Mouse (Mus musculus) right cerebral cortex, adult 18-20 months (tissue): ENCODE results near the gene Cers1.
A peak's percentile ranks its signal among the peaks of the same experiment; 100 is the strongest.

Experiments used
- DNase-seq: peaks from one replicate; pipeline ENCODE4 v3.0.0; 2022; ENCODE audit warnings: mixed read lengths

The Cers1 gene

GRCm38 (mm10) chr8:70315624-70316510 is at the start of gene Cers1:
Gene Cers1, plus strand, starts transcription at chr8:70315775.
- peak; percentile 87 for DNase-seq

DNA sequence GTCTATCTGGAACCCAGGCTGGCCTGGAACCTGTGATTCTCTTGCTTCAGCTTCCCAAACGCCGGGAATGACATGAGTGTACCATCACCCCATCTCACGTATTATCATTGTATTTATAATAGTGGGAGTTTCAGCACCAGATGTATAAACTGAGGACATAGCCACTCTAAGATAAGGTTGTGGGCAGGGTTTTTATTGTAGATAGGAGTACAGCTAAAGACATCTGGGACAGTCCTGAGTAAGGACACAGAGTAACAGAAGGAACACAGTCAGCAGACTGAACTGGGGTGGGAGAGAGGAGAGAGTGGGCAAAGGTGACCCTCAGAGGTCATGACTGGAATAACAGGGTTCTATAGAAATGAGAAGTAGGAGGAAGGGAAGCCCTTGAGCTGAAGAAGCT is 47.9 kb upstream of the Cers1 start:
- no peak for DNase-seq

DNA sequence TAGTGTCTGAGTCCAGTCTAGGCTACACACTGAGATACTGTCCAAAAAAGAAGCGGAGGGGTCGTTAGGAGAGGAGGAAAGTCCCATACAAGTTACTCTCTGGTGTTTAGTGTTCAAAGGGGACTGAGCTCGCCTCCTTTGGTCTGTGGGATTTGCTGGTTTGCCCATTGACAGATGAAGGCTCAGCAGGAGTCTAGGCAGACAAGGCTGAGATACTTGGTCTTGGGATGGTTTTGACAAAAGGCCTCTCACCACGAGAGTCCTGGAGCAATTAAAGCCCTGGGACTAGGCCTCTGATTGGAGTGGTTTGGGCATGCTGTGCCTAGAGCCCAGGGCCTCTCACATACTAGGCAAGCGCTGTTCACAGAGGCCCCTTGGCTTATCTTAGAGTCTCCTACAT is 47.3 kb upstream of the Cers1 start:
- DNase-seq: no peak

DNA sequence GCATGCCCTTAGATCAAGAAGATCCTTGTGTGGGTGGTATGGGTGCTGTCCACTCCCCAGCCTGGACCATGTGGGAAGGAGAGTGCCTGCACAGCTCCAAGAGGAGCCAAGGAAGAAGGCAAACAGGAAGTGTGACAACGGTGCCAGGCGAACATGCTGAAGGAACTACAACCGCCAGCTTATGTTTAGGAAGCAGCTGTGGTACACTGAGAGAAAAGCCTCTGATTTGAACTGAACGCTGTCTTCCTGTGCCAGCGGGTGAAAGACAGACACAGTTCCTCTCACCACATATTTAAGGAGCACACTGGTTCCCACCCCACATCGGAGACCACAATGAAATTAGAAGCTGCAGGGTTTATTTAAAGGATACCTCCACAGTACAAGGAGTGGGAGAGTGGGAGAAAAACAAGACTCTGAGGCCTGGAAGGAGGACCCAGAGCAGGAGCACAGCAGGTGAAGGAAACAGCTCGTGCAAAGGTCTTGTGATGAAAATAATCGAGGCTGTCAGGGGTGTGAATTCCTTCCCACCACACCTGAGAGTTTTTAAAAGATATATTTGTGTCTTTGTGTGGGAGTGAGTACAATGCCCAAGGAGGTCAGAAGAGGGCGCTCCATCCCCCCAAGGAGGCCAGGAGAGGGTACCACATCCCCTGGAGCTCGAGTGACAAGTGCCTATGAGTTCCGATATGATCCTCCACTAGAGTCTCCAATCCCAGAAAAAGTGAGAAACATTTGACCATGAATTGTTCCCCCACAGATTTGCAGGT is 46.6 kb upstream of the Cers1 start:
- DNase-seq: peak; percentile 30

- no peak for DNase-seq
These were observed 42.6 kb upstream of the Cers1 start for GRCm38 (mm10) chr8:70272949-70273348.

DNA sequence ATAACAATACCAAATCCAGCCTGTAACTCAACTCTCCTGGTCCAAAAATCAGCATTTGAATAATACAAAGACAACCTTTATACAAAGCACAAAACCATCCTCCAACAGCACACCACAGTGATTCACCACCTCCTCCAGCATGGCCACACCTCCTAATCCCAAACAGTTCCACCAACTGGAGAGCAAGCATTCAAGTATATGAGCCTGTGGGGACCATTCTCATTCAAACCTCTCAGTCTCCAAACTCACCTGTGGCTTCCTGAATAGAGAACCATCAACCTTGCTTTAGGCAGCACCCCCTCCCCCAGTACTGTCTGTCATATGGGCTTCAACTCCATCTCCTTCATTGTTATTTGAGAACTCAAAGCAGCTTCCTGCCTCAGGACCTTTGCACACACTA is 41.2 kb upstream of the Cers1 start:
- no peak for DNase-seq

DNA sequence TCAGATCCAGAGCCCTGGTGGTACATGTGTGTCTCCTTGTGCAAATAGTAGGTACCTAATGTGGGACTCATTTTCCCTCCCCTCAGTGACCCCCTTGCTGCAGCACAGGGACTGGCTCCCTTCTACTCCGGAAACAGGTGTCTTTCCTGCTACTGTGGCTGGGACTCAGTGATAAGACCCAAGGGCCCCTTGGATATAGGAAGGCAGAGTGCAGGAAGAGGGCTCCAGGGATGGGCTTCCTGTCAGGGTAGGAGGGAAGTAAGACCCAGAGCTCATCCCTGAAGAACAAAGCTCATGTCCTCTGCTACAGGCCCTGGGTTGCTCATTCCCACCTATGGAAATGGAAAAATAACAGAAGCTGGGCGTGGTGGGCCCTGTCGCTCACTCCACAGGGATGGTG is 39.1 kb upstream of the Cers1 start:
- no peak for DNase-seq

GRCm38 (mm10) chr8:70278175-70278574 is 37.4 kb upstream of the Cers1 start:
- DNase-seq: peak; percentile 43

GRCm38 (mm10) chr8:70279266-70279665 is 36.3 kb upstream of the Cers1 start:
- DNase-seq: no peak

DNA sequence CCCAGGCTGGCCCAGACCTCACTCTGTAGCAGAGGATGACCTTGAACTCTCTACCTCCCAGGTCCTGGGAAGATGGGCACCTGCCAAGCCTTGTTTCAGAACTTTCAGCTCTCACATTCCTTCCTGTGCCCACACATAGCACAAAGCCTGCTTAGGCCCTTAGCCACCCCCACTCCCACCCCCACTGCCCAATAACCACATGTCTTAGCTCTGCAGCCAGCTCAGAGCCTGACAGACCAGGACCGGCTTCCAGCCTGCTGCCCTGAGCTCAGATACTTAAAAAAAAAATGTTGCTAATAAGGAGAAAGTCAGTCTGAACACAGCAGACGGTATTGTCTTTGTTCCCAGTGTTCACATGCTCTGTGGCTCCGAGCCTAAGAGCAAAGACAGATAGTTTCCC is 34.6 kb upstream of the Cers1 start:
- no peak for DNase-seq

- peak; percentile 76 for DNase-seq
These were observed 32.9 kb upstream of the Cers1 start, which contains the start of gene Homer3 for GRCm38 (mm10) chr8:70282603-70283135. Gene Homer3, plus strand, starts transcription at chr8:70282827.

- no peak for DNase-seq
These were observed 32.2 kb upstream of the Cers1 start for GRCm38 (mm10) chr8:70283136-70284077.

- no peak for DNase-seq
These were observed 31.2 kb upstream of the Cers1 start for GRCm38 (mm10) chr8:70284421-70284820.

GRCm38 (mm10) chr8:70285304-70285703 is 30.3 kb upstream of the Cers1 start:
- DNase-seq: no peak

GRCm38 (mm10) chr8:70286737-70287136 is 28.8 kb upstream of the Cers1 start:
- DNase-seq: no peak

DNA sequence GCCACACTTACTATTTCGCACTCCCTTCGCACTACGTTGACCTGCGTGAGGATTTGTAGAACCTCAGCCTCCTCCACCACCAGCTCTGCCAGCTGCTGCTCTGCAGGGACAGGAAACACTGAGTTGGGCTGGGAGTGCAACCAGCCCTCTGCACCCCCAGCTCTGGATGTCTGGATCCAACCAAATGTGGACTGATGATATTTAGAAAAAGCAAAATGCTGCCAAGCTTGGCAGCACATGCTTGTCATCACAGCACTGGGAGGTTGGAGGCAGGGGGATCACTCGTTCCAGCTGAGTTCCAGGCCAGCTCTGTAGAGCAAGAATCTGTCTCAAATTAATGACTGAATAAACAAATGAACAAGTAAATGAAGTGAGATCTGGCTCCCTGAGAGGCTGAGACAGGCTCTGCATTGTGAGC is 21.6 kb upstream of the Cers1 start:
- DNase-seq: no peak

- DNase-seq: no peak
These were observed 14.7 kb upstream of the Cers1 start for GRCm38 (mm10) chr8:70300881-70301280.

DNA sequence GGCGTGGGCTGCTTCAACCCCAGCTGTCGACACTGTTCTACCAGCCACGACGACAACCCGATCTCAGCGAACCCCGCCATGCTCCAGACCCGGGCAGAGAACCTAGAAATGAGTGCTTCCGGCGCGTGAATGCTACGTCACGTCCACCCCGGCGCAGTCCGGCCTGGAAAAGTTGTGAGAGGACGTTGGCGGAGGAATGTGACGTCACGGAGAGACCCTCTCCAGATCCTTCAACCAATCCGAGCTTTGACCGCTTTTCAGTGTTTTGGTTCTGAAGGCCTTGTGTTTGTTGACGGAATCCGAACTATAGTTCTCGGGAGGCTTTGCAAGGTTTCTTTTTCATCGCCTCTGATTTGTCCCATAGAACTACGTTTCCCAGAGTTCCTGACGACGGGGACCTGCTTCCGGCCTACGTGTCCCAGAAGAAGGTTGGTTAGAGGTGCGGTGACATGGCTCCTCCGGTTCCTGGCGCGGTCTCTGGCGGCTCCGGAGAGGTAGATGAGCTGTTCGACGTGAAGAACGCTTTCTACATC is 13.2 kb upstream of the Cers1 start, which contains the start of the genes Ddx49 and Cope:
Ddx49 (minus strand) TSS at position 132 of the 533 bp plus-strand sequence.
Cope (plus strand) TSS at position 161 of the 533 bp plus-strand sequence.
- peak; percentile 95 for DNase-seq

DNA sequence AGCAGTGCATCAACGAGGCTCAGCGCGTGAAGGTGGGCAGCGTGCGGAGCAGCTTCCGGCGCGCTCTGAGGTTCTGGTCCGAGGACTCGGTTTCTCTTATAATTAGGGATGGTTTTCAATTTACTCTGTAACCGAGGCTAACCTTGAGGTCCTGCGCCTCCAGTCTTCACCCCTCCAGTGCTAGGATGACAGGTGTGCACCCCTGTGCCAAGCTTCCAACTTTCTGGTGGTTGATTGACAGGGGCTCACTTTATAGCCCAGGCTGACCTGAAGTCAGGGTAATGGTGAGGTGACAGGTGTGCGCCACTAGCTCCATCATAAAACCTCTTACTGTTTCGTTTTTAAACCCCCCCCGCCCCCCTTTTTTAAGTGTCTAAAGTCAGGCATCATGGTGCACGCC is 12.7 kb upstream of the Cers1 start:
- no peak for DNase-seq

DNA sequence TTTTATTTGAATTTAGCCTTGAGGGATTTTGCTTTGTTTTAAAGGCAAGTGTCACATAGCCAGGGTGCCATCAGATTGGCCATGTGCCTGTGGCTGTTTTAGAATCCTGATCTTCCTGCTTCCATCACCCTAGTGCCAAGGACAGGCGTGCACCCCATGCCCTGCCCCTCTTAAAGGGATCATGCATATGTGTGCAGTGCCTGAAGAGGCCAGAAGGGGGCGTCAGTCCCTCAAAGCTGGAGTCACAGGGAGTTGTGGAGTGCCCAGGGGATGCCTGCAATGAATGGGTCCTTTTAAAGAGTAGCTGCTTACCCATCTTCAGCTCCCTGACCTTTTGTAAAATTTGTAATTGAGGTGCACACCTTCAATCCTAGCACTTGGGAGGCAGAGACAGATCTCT is 6.3 kb upstream of the Cers1 start:
- no peak for DNase-seq

- no peak for DNase-seq
These were observed 2.2 kb upstream of the Cers1 start for GRCm38 (mm10) chr8:70313399-70313798.
